Mouse (Mus musculus) lung, embryonic 15.5 days (tissue): ENCODE results near the gene Gramd1b. TPM values are rescaled to one million over a fixed set of nuclear protein-coding genes. Genes with fewer than 3 reads are reported as not detected.

ENCODE experiments used
- ATAC-seq: fragments of 200-750 bp; cut with Nextera tagmentation; 2 replicates; pipeline ENCODE4 v1.8.0; 2017; ENCODE audit warnings: moderate number of reproducible peaks, borderline replicate concordance; ENCODE audit not compliant: low FRiP score, low TSS enrichment; ENCODE audit errors: extremely low read depth
- H3K27ac ChIP-seq: fragments of 300-500 bp; sonication (generic); 2 replicates; pipeline ENCODE4 v1.5.1; 2015; ENCODE audit warnings: moderate library complexity, mild to moderate bottlenecking, inconsistent platforms
- H3K27me3 ChIP-seq: fragments of 300-500 bp; sonication (generic); 2 replicates; pipeline ENCODE4 v1.6.1; 2015; ENCODE audit warnings: inconsistent platforms
- H3K36me3 ChIP-seq: fragments of 300-500 bp; sonication (generic); 2 replicates; pipeline ENCODE4 v1.6.1; 2015; ENCODE audit warnings: inconsistent platforms
- H3K4me1 ChIP-seq: fragments of 300-500 bp; sonication (generic); 2 replicates; pipeline ENCODE4 v1.6.1; 2015; ENCODE audit warnings: inconsistent platforms
- H3K4me2 ChIP-seq: fragments of 300-500 bp; sonication (generic); 2 replicates; pipeline ENCODE4 v1.6.1; 2015; ENCODE audit warnings: inconsistent platforms, mild to moderate bottlenecking, moderate library complexity
- H3K4me3 ChIP-seq: fragments of 300-500 bp; sonication (generic); 2 replicates; pipeline ENCODE4 v1.5.1; 2015; ENCODE audit warnings: mild to moderate bottlenecking, inconsistent platforms
- H3K9ac ChIP-seq: fragments of 300-500 bp; sonication (generic); 2 replicates; pipeline ENCODE4 v1.6.1; 2015; ENCODE audit warnings: inconsistent platforms
- H3K9me3 ChIP-seq: fragments of 300-500 bp; sonication (generic); 2 replicates; pipeline ENCODE4 v1.6.1; 2016; ENCODE audit warnings: inconsistent platforms
- WGBS: fragments of 180-500 bp; shearing (Covaris S2); methylation state at CpG from one replicate; pipeline ENCODE4 v1.1.7; 2015; 5-methylcytosine and 5-hydroxymethylcytosine counted together
- polyA plus RNA-seq: library from polyadenylated mRNA; unstranded; fragments of >200 nt; fragmentation: Nextera tagmentation; extraction: Ambion mirVana; gene quantifications from 2 replicates; pipeline ENCODE4 v1.2.1, GENCODE M21; 2015

Gramd1b gene
- polyA plus RNA-seq, 1 experiment from 2014 or later: 5.5 TPM

DNA sequence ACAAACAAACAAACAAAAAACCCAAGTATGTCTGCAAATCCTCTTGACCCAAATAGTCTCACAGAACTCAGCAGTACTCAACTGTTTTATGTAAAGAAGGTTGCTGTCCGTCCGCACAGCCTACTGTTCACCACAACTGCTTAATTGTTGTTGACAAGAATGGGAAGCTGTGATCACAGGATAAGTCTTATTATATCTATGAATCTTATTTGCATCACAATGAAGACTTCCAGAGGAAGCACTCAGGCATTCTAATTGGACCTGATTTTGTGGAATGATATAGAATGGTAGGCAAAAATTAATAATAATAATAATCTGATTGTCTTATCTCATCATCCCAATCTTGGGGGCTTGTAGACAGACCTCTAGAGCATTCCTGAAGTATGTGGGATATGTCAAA lies 181.1 kb downstream of the Gramd1b start:
- no peak overlapping the region for H3K4me2 ChIP-seq
- no peaks in the 10 kb centered on the region for H3K27me3 ChIP-seq
- WGBS: 85% methylated on average over 2 of the region's 2 CpGs
- peaks cover 9% of the 10 kb centered on the region; the same call in 1 of the 2 replicates for H3K4me1 ChIP-seq
- H3K9ac ChIP-seq: no peak overlapping the region
- no peak for ATAC-seq
- H3K36me3 ChIP-seq: no peaks in the 10 kb centered on the region
- no peak overlapping the region for H3K4me3 ChIP-seq
- H3K9me3 ChIP-seq: no peaks in the 10 kb centered on the region
- no peak overlapping the region for H3K27ac ChIP-seq

DNA sequence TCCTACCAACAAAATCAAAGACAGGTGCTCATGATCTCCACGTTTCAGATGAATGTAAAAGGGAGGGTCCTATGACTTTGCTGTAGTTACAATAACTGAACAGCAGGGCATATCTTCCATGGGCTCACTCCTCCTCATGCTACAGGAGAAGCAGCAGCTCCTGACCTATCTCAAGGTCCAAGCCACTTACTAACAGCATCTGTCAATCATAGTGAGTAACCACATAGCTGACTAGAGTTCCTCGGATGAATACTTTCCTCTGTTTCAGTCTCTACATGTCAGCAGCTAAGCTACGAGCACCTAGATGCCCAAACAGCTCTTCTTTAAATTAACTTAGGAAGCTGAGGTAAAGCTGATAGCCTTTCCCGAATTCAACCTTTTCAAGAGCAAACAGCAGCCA lies 181.6 kb downstream of the Gramd1b start:
- Histone ChIP-seq H3K9me3 (no peaks in the 10 kb centered on the region), H3K9ac (no peak overlapping the region), H3K36me3 (no peaks in the 10 kb centered on the region), H3K4me3 (no peak overlapping the region), H3K27ac (no peak overlapping the region), H3K4me1 (peaks cover 9% of the 10 kb centered on the region; the same call in 1 of the 2 replicates), H3K4me2 (no peak overlapping the region), H3K27me3 (no peaks in the 10 kb centered on the region)
- 71% methylated on average over 4 of the region's 4 CpGs for WGBS
- no peak for ATAC-seq

DNA sequence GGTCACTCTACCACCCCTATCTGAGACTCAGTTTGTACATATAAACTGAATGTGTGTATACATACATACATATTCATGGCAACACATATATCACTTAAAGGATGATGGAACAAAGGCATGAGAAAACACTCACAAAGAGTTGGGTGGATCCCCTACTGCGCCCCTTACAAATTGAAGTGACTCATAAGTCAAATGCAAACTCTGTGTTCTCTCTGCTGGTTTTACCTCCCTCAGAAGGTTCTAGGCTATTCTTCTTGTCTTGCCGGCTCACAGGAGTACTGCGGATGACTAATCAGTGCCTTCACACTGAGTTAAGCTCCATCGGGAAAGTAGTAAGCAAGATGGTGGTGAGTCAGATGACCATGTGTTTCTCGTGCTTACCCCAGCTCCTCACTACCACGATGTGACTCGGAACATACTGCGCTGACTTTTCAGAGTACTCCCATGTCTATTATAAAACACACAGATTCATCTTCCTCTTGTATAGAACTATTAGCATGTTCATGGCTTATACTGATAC lies 182.4 kb downstream of the Gramd1b start:
- H3K4me1 ChIP-seq: peaks cover 9% of the 10 kb centered on the region; the same call in 1 of the 2 replicates
- no peak for ATAC-seq
- H3K4me2 ChIP-seq: no peak overlapping the region
- 90% methylated on average over 8 of the region's 8 CpGs for WGBS
- H3K9me3 ChIP-seq: no peaks in the 10 kb centered on the region
- no peaks in the 10 kb centered on the region for H3K36me3 ChIP-seq
- H3K9ac ChIP-seq: no peak overlapping the region
- no peak overlapping the region for H3K27ac ChIP-seq
- no peak overlapping the region for H3K4me3 ChIP-seq
- no peaks in the 10 kb centered on the region for H3K27me3 ChIP-seq

DNA sequence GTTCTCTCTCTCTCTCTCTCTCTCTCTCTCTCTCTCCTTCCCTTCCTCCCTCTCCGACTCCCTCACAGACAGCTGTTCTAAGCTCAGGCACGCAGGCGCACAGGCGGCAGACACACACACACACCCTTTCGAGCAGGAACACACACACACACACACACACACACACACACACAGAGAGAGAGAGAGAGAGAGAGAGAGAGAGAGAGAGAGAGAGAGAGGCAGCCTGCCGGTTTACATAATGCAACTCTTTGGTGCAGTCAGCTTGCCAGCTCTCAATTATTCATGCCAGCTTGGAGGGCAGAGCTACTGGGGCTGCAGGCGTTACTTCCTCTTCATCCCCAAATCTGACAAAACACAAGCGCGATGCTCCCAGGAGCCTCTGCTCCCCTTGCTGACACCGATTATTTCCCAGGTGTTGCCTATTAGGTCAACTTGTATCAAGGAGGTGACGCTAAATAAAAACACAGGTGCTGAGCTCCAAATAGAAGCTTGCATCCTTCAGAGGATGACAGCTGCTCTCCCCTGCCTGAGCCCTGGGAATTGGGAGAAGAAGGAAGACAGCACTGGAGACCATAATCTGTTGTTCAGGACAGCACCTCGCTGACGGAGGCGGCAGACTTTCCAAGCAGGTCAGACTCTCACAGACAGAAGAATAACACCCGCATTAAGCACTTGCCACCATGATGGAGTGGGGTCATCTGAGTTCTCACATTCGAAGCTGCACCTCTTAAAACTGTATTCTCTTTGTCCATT lies 184.8 kb downstream of the Gramd1b start:
- 8% methylated on average over 16 of the region's 16 CpGs for WGBS
- peak; percentile 85; the same call in 1 of the 2 replicates for ATAC-seq
- Histone ChIP-seq H3K4me1 (peaks cover 9% of the 10 kb centered on the region; the same call in 1 of the 2 replicates), H3K36me3 (no peaks in the 10 kb centered on the region), H3K4me3 (peak overlapping the region; percentile 30), H3K9me3 (no peaks in the 10 kb centered on the region), H3K27ac (no peak overlapping the region; the same call in 1 of the 2 replicates), H3K9ac (no peak overlapping the region; the same call in 1 of the 2 replicates), H3K27me3 (no peaks in the 10 kb centered on the region), H3K4me2 (peak overlapping the region; percentile 71)

DNA sequence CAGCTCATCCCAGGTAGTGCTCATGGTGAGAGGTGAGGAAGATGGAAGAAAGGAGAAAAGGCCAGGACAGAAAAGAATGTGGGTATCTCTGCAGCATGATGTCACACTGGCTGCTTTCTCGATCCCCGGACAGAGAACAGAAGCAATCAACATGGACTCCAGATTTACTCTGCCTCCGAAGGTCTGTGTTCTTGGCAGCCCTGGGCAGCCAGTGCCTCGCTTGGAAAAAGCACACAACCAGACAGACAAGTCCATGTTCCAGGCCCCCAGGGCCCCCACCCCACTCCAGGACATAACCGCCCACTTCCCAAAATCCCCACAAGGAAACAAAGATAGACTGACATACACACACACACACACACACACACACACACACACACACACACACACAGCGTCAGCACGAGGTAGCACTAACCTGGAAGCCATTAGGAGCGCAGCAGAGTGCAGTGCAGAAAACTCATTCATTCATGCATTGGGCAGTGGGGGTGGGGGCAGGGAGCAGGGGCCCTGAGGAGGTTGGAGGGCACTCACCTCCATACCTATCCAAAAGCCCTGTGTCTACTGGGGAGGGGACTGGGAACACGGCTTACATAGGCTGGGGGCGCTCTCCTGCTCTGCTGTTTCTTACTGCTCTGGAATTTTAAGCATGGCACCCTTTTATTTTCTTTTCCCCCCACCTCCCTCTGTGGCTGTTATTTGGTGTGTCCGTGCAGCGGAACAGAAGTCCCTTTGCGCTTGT lies 185.5 kb downstream of the Gramd1b start:
- no peak overlapping the region; the same call in 1 of the 2 replicates for H3K27ac ChIP-seq
- 19% methylated on average over 13 of the region's 13 CpGs for WGBS
- H3K4me3 ChIP-seq: peak overlapping the region; percentile 30
- H3K27me3 ChIP-seq: no peaks in the 10 kb centered on the region
- no peaks in the 10 kb centered on the region for H3K9me3 ChIP-seq
- no peaks in the 10 kb centered on the region for H3K36me3 ChIP-seq
- peak overlapping the region; percentile 10; the same call in 1 of the 2 replicates for H3K9ac ChIP-seq
- peak overlapping the region; percentile 71 for H3K4me2 ChIP-seq
- peak; percentile 62 for ATAC-seq
- H3K4me1 ChIP-seq: peaks cover 9% of the 10 kb centered on the region; the same call in 1 of the 2 replicates

DNA sequence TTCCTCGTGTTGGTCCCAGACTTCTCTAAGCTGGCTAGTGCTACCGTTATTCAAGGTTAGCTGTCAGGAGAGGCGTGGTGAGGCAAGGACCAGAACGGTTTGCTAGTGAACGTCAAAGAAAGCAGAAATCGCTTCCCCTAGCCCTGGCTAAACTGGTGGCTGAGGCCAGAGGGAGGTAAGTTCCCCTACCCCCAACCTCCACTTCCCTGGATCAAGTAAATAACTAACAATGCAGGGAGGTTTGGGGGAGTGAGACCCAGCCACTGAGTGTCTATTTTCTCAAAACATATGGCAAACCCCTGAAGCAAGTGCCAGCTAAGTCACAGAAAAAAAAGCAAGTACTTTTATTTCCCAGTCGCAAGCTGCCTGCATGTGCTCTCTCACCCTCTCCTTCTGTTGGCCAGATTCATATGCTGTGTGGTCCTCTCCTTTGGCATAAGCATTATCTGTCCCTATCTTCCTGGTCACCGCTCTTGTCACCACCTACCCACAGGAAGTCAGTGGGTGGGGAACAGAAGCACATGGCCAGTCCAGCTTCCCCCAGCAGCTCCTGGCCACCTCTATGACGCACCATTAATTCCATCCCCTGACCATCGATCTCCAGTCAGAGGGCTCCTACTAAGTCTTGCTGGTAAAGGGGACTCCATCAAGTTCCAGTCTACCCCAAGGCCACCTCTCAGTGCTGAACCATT lies 186.2 kb downstream of the Gramd1b start:
- no peak overlapping the region for H3K9ac ChIP-seq
- no peaks in the 10 kb centered on the region for H3K9me3 ChIP-seq
- peaks cover 9% of the 10 kb centered on the region; the same call in 1 of the 2 replicates for H3K4me1 ChIP-seq
- H3K4me3 ChIP-seq: no peak overlapping the region
- peak; percentile 23; the same call in 1 of the 2 replicates for ATAC-seq
- H3K27me3 ChIP-seq: no peaks in the 10 kb centered on the region
- H3K4me2 ChIP-seq: no peak overlapping the region
- no peaks in the 10 kb centered on the region for H3K36me3 ChIP-seq
- no peak overlapping the region for H3K27ac ChIP-seq
- 53% methylated on average over 10 of the region's 10 CpGs for WGBS

DNA sequence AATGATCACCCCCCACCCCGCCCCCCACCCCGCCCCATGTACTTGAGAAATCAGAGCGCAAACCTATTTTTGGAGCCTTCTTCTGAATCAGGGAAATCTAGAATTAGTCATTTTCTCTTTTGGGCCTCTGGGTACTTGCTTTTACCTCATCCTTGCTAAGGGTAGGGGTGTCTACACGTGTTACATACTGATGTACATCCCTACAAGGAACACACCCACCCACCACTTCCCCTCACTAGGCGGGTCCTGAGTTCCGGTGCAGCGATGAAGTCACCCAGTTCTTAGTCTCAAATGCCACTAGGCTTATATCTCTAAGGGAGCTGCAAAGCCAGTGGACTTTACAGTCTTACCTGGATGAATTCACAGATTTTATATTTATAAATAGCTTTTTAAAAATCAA lies 187.4 kb downstream of the Gramd1b start:
- Histone ChIP-seq H3K4me1 (peaks cover 9% of the 10 kb centered on the region; the same call in 1 of the 2 replicates), H3K9ac (no peak overlapping the region), H3K9me3 (no peaks in the 10 kb centered on the region), H3K27ac (no peak overlapping the region), H3K36me3 (no peaks in the 10 kb centered on the region), H3K4me3 (no peak overlapping the region), H3K27me3 (no peaks in the 10 kb centered on the region), H3K4me2 (no peak overlapping the region)
- ATAC-seq: no peak
- 85% methylated on average over 7 of the region's 7 CpGs for whole genome bisulfite sequencing

DNA sequence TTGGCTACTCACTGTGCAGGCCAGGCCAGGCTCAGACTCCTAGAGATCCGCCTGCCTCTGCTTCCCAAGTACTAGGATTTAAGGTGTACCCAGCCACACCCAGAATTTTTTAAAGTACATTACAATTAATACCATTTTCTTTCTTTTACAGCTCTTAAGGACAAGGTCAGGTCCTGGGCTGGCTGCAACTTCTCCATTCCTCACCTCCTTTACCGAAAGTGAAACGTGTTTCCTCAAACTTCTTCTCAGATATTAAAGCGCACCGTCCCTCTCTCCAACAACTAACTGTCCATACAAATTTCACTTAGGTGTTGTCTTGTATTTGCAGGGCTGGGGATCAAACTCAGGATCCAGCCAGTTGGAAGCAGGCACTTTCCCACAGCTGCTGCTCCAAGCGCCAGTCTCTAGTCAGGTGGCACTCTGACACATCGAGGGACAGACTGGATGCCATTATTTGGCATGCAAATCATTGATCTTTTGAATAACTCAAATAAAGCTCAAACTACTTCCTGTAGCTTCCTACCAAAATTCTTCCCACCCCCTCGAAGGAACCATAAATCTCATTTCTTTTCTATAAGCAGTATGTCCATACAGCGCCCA lies 188.0 kb downstream of the Gramd1b start:
- Histone ChIP-seq H3K27ac (no peak overlapping the region), H3K27me3 (no peaks in the 10 kb centered on the region), H3K4me2 (no peak overlapping the region), H3K4me1 (peaks cover 9% of the 10 kb centered on the region; the same call in 1 of the 2 replicates), H3K9ac (no peak overlapping the region), H3K9me3 (no peaks in the 10 kb centered on the region), H3K36me3 (no peaks in the 10 kb centered on the region), H3K4me3 (no peak overlapping the region)
- WGBS: 89% methylated on average over 9 of the region's 9 CpGs
- ATAC-seq: no peak

DNA sequence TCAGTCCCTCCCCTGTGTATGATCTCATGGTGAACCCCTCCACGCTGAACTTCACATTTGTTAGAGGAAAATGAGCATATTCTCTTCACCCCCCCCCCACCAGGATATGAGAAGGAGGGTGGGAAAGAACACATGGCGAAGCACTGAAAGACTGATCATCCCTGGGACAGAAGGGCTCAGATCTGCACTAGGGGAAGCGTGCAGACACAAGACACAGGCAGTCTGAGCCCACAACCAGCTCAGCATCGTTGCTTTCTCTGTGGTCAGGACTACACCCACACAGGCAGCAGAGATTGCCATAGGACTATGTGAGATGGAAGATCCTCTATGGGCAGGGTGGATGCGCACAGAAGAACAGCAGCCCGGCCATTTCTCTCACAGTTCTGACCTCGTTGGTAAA lies 189.1 kb downstream of the Gramd1b start:
- WGBS: 83% methylated on average over 7 of the region's 7 CpGs
- H3K4me2 ChIP-seq: no peak overlapping the region
- H3K27me3 ChIP-seq: no peaks in the 10 kb centered on the region
- no peak overlapping the region for H3K27ac ChIP-seq
- no peaks in the 10 kb centered on the region for H3K9me3 ChIP-seq
- no peak overlapping the region for H3K9ac ChIP-seq
- peaks cover 9% of the 10 kb centered on the region; the same call in 1 of the 2 replicates for H3K4me1 ChIP-seq
- no peaks in the 10 kb centered on the region for H3K36me3 ChIP-seq
- no peak for ATAC-seq
- no peak overlapping the region for H3K4me3 ChIP-seq

DNA sequence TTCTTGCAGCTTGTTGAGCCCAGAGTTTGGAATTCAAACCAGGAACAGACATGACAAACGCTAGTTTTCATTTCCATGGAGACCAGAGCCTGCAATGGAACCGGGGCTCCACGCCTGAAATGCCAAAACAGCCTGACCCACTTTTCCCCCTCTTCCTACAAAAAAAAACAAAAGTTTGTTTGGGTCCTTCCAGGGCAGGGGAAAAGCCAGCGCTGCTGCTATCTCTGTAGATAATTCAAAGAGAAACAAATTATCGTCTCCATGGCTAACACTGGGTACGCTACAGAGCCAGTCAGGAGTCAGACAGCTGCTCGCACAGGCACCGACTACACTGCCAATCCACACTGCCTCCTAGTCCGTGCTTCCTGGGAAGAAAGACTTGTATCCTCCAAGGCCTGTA lies 191.6 kb downstream of the Gramd1b start:
- H3K27ac ChIP-seq: no peak overlapping the region
- no peak overlapping the region for H3K9ac ChIP-seq
- no peaks in the 10 kb centered on the region for H3K27me3 ChIP-seq
- ATAC-seq: no peak
- H3K4me2 ChIP-seq: no peak overlapping the region
- no peaks in the 10 kb centered on the region for H3K36me3 ChIP-seq
- WGBS: 31% methylated on average over 9 of the region's 9 CpGs
- H3K9me3 ChIP-seq: no peaks in the 10 kb centered on the region
- no peaks in the 10 kb centered on the region for H3K4me1 ChIP-seq
- H3K4me3 ChIP-seq: no peak overlapping the region

DNA sequence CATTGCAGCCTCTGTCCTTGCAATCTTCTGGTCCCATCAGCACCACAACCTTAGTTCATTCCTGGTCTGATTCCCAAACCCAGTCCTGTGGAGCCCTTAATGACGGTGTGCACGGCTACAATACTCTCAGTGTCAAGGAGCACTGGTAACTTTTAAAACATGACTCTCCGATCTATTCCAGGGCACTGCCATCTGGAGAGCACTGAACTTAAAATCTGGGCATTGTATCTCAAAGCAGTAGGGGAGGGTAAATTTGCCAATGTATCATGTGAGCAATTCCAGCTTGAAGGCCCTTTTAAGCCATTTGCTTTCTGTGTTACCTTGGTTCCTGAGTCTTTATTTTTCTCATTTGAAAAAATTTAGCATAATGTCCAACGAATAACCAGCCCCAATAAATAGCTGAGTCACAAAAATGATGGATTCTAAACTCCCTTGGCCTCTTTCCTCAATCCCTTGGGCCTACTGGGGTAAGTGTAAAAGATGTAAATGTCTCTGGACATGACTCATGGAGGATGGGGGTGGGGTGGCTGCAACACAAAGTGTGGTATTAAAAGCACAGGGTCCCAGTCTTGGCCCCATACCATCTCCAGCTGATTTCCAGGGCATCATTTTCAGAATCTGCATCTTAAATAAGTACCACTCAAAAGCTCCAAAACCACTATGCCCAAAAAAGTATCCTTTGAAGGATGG lies 193.9 kb downstream of the Gramd1b start:
- ATAC-seq: no peak
- no peaks in the 10 kb centered on the region for H3K36me3 ChIP-seq
- no peak overlapping the region for H3K4me2 ChIP-seq
- no peak overlapping the region for H3K9ac ChIP-seq
- no peak overlapping the region for H3K4me3 ChIP-seq
- 62% methylated on average over 4 of the region's 4 CpGs for WGBS
- H3K27me3 ChIP-seq: no peaks in the 10 kb centered on the region
- H3K27ac ChIP-seq: peak overlapping the region; percentile 39
- H3K4me1 ChIP-seq: no peaks in the 10 kb centered on the region
- H3K9me3 ChIP-seq: no peaks in the 10 kb centered on the region
